Mouse (Mus musculus) midbrain, embryonic 10.5 days (tissue): ENCODE results near the gene Pou3f1. TPM values are rescaled to one million over a fixed set of nuclear protein-coding genes. Genes with fewer than 3 reads are reported as not detected.
A peak's percentile ranks its signal among the peaks of the same experiment; 100 is the strongest.

Source experiments
- DNase-seq: peaks from one replicate; pipeline ENCODE4 v3.0.0-alpha.2; 2017; ENCODE audit warnings: low spot score
- H3K27ac ChIP-seq: fragments of 300-500 bp; sonication (generic); replicated peaks from 2 replicates; pipeline ENCODE4 v1.5.1; 2016; ENCODE audit warnings: mild to moderate bottlenecking
- H3K27me3 ChIP-seq: fragments of 300-500 bp; sonication (generic); 2 replicates; pipeline ENCODE4 v1.6.1; 2016; ENCODE audit warnings: low read depth, mild to moderate bottlenecking; ENCODE audit not compliant: poor library complexity, severe bottlenecking
- H3K36me3 ChIP-seq: fragments of 300-500 bp; sonication (generic); 2 replicates; pipeline ENCODE4 v1.6.1; 2016; ENCODE audit warnings: mild to moderate bottlenecking, moderate library complexity
- H3K4me1 ChIP-seq: fragments of 300-500 bp; sonication (generic); 2 replicates; pipeline ENCODE4 v1.6.1; 2016
- H3K4me3 ChIP-seq: fragments of 300-500 bp; sonication (generic); 2 replicates; pipeline ENCODE4 v1.5.1; 2016; ENCODE audit warnings: mild to moderate bottlenecking, moderate library complexity
- H3K9me3 ChIP-seq: fragments of 300-500 bp; sonication (generic); replicated peaks from 2 replicates; pipeline ENCODE4 v1.6.1; 2016; ENCODE audit warnings: mild to moderate bottlenecking
- WGBS: fragments of 180-500 bp; shearing (Covaris S2); methylation state at CpG from one replicate; pipeline ENCODE4 v1.1.7; 2016; 5-methylcytosine and 5-hydroxymethylcytosine counted together
- polyA plus RNA-seq: library from polyadenylated mRNA; unstranded; fragments of >200 nt; fragmentation: Nextera tagmentation; extraction: Ambion mirVana; gene quantifications from 2 replicates; pipeline ENCODE4 v1.2.1, GENCODE M21; 2016

Gene Pou3f1
- polyA plus RNA-seq = 13.8 and 18.2 TPM in 2 replicates

GRCm38 (mm10) chr4:124656518-124656853, at the start of gene Pou3f1:
Gene Pou3f1, plus strand, starts transcription at chr4:124656807.
- Histone ChIP-seq H3K4me1 (peaks cover 94% of the 10 kb centered on the region), H3K36me3 (peaks cover 9% of the 10 kb centered on the region), H3K4me3 (peak within 1 kb of the TSS; percentile 74), H3K27me3 (peaks cover 91% of the 10 kb centered on the region), H3K27ac (peak within 1 kb of the TSS; percentile 90), H3K9me3 (no peaks in the 10 kb centered on the region)
- 0% methylated on average over 15 of the region's 15 CpGs for WGBS
- DNase-seq = no peak

- WGBS = 73% methylated on average over 8 of the region's 8 CpGs
- H3K4me1 ChIP-seq = peaks cover 16% of the 10 kb centered on the region
- no peaks in the 10 kb centered on the region for H3K9me3 ChIP-seq
- no peak overlapping the region for H3K4me3 ChIP-seq
- DNase-seq = no peak
- no peaks in the 10 kb centered on the region for H3K36me3 ChIP-seq
- H3K27ac ChIP-seq = peak overlapping the region; percentile 33; the same call in 1 of the 2 replicates
- peaks cover 28% of the 10 kb centered on the region for H3K27me3 ChIP-seq
Observed at GRCm38 (mm10) chr4:124607166-124607565, 49.4 kb upstream of the Pou3f1 start.

- Histone ChIP-seq H3K27ac (no peak overlapping the region), H3K36me3 (no peaks in the 10 kb centered on the region), H3K27me3 (peaks cover 16% of the 10 kb centered on the region), H3K4me3 (no peak overlapping the region), H3K9me3 (no peaks in the 10 kb centered on the region), H3K4me1 (peaks cover 30% of the 10 kb centered on the region)
- WGBS = 85% methylated on average over 2 of the region's 2 CpGs
- no peak for DNase-seq
Observed at GRCm38 (mm10) chr4:124610066-124610465, 46.5 kb upstream of the Pou3f1 start.

GRCm38 (mm10) chr4:124610703-124611102, 45.9 kb upstream of the Pou3f1 start, which contains the start of gene 3100002H09Rik:
Gene 3100002H09Rik, minus strand, starts transcription at chr4:124610803.
- Histone ChIP-seq H3K36me3 (no peaks in the 10 kb centered on the region), H3K9me3 (no peaks in the 10 kb centered on the region), H3K27ac (no peak within 1 kb of the TSS), H3K4me3 (no peak within 1 kb of the TSS), H3K27me3 (peaks cover 16% of the 10 kb centered on the region), H3K4me1 (peaks cover 34% of the 10 kb centered on the region)
- 78% methylated on average over 2 of the region's 2 CpGs for WGBS
- DNase-seq = no peak

- peaks cover 16% of the 10 kb centered on the region for H3K27me3 ChIP-seq
- H3K4me3 ChIP-seq = no peak overlapping the region
- no peaks in the 10 kb centered on the region for H3K36me3 ChIP-seq
- H3K27ac ChIP-seq = no peak overlapping the region
- no peak for DNase-seq
- peaks cover 43% of the 10 kb centered on the region for H3K4me1 ChIP-seq
- no peaks in the 10 kb centered on the region for H3K9me3 ChIP-seq
- WGBS = 83% methylated on average over 4 of the region's 4 CpGs
Observed at GRCm38 (mm10) chr4:124611768-124612167, 44.8 kb upstream of the Pou3f1 start.

GRCm38 (mm10) chr4:124614189-124614588, 42.4 kb upstream of the Pou3f1 start:
- Histone ChIP-seq H3K27me3 (peaks cover 30% of the 10 kb centered on the region), H3K4me3 (no peak overlapping the region), H3K4me1 (peaks cover 62% of the 10 kb centered on the region), H3K27ac (no peak overlapping the region), H3K36me3 (no peaks in the 10 kb centered on the region), H3K9me3 (no peaks in the 10 kb centered on the region)
- 0% methylated on average over 1 of the region's 1 CpGs for WGBS
- no peak for DNase-seq

- Histone ChIP-seq H3K9me3 (no peaks in the 10 kb centered on the region), H3K4me3 (no peak overlapping the region), H3K27me3 (peaks cover 43% of the 10 kb centered on the region), H3K27ac (peak overlapping the region; percentile 55; the same call in 1 of the 2 replicates), H3K36me3 (no peaks in the 10 kb centered on the region), H3K4me1 (peaks cover 67% of the 10 kb centered on the region)
- WGBS = 57% methylated on average over 14 of the region's 14 CpGs
- DNase-seq = no peak
Observed at GRCm38 (mm10) chr4:124615406-124615960, 41.1 kb upstream of the Pou3f1 start.

- Histone ChIP-seq H3K27me3 (peaks cover 44% of the 10 kb centered on the region), H3K4me3 (no peak overlapping the region), H3K27ac (no peak overlapping the region), H3K36me3 (no peaks in the 10 kb centered on the region), H3K9me3 (no peaks in the 10 kb centered on the region), H3K4me1 (peaks cover 67% of the 10 kb centered on the region)
- 79% methylated on average over 9 of the region's 9 CpGs for WGBS
- DNase-seq = no peak
Observed at GRCm38 (mm10) chr4:124615986-124616385, 40.6 kb upstream of the Pou3f1 start.

GRCm38 (mm10) chr4:124616636-124617035, 40.0 kb upstream of the Pou3f1 start:
- no peak overlapping the region for H3K27ac ChIP-seq

GRCm38 (mm10) chr4:124618599-124618998, 38.0 kb upstream of the Pou3f1 start:
- peak overlapping the region; percentile 78 for H3K27ac ChIP-seq
- 11% methylated on average over 16 of the region's 16 CpGs for WGBS
- H3K27me3 ChIP-seq = peaks cover 42% of the 10 kb centered on the region
- peak overlapping the region; percentile 14 for H3K4me3 ChIP-seq
- peak; percentile 53 for DNase-seq
- H3K4me1 ChIP-seq = peaks cover 68% of the 10 kb centered on the region
- no peaks in the 10 kb centered on the region for H3K36me3 ChIP-seq
- no peaks in the 10 kb centered on the region for H3K9me3 ChIP-seq

More at GRCm38 (mm10) chr4:124616636-124617035, 40.0 kb upstream of the Pou3f1 start:
- DNase-seq = no peak
- H3K4me1 ChIP-seq = peaks cover 70% of the 10 kb centered on the region
- H3K9me3 ChIP-seq = no peaks in the 10 kb centered on the region
- H3K36me3 ChIP-seq = no peaks in the 10 kb centered on the region
- peaks cover 44% of the 10 kb centered on the region for H3K27me3 ChIP-seq
- WGBS = 33% methylated on average over 1 of the region's 1 CpGs
- no peak overlapping the region for H3K4me3 ChIP-seq

GRCm38 (mm10) chr4:124621406-124621805, 35.2 kb upstream of the Pou3f1 start:
- Histone ChIP-seq H3K4me3 (no peak overlapping the region), H3K4me1 (peaks cover 69% of the 10 kb centered on the region), H3K36me3 (no peaks in the 10 kb centered on the region), H3K9me3 (no peaks in the 10 kb centered on the region), H3K27ac (no peak overlapping the region), H3K27me3 (peaks cover 35% of the 10 kb centered on the region)
- no peak for DNase-seq
- 76% methylated on average over 11 of the region's 11 CpGs for WGBS

- Histone ChIP-seq H3K27ac (no peak overlapping the region), H3K27me3 (peaks cover 32% of the 10 kb centered on the region)
- WGBS = 88% methylated on average over 5 of the region's 5 CpGs
Observed at GRCm38 (mm10) chr4:124622566-124622965, 34.0 kb upstream of the Pou3f1 start.

GRCm38 (mm10) chr4:124624111-124624581, 32.5 kb upstream of the Pou3f1 start:
- WGBS = 25% methylated on average over 7 of the region's 7 CpGs
- DNase-seq = no peak
- no peaks in the 10 kb centered on the region for H3K9me3 ChIP-seq

More at GRCm38 (mm10) chr4:124622566-124622965, 34.0 kb upstream of the Pou3f1 start:
- peaks cover 63% of the 10 kb centered on the region for H3K4me1 ChIP-seq
- no peaks in the 10 kb centered on the region for H3K9me3 ChIP-seq
- DNase-seq = no peak
- H3K4me3 ChIP-seq = no peak overlapping the region
- no peaks in the 10 kb centered on the region for H3K36me3 ChIP-seq

More at GRCm38 (mm10) chr4:124624111-124624581, 32.5 kb upstream of the Pou3f1 start:
- Histone ChIP-seq H3K4me3 (peak overlapping the region; percentile 2; the same call in 1 of the 2 replicates), H3K27me3 (peaks cover 21% of the 10 kb centered on the region), H3K27ac (peak overlapping the region; percentile 79), H3K4me1 (peaks cover 47% of the 10 kb centered on the region), H3K36me3 (no peaks in the 10 kb centered on the region)
